Mouse (Mus musculus): ENCODE measurements around the gene Mrpl20. TPM values are rescaled to one million over a fixed set of nuclear protein-coding genes. Genes with fewer than 3 reads are reported as not detected.

Gene Mrpl20
- polyA plus RNA-seq, 1 experiment from 2014 or later = 275 TPM

DNA sequence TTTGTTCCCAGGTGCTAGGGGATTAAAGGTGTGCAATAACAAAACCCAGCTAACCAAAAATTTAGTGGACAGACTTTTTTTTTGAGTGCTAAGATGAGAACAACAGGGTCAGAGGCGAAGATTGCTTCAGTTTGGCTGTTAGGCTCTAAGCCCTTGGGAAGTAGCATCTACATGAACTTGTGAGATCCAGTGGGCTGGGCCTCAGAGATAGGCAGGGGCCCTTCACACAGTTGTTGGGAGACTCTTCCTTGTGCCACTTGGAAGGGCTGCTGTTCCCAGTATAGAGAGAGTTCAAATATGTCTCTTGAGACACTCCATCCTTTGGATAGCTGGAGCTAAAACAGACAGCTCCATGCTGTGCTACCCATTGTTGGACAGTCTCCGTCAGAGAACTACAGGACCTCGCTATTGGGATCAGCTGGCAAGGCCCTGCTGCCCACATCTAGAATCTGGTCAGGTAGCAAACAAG lies 12.6 kb upstream of the Mrpl20 start, which contains the start of gene Ankrd65:
Gene Ankrd65 (plus strand): TSS at position 419 of the 469 bp plus-strand sequence.
- Histone ChIP-seq H3K9me3 (ENCODE audit: control insufficient read depth, low read length) (no peaks in the 10 kb centered on the region), H3K4me1 (ENCODE audit: control insufficient read depth, insufficient read depth, low read length) (no peaks in the 10 kb centered on the region), H3K9ac (replicated peaks; ENCODE audit: low read depth, low read length) (no peak within 1 kb of the TSS), H3K4me2 (ENCODE audit: low read depth, low read length) (no peak within 1 kb of the TSS), H3K4me3 (ENCODE audit: low read depth, low read length) (no peak within 1 kb of the TSS), H3K27ac (ENCODE audit: low read depth, low read length) (no peak within 1 kb of the TSS), H3K36me3 (ENCODE audit: control insufficient read depth, insufficient read depth, low read length) (no peaks in the 10 kb centered on the region), H3K27me3 (ENCODE audit: control insufficient read depth, insufficient read depth, low read length) (no peaks in the 10 kb centered on the region)
- ATAC-seq (ENCODE audit: low read depth) = no peak
- WGBS = 78% methylated on average over 3 of the region's 3 CpGs

DNA sequence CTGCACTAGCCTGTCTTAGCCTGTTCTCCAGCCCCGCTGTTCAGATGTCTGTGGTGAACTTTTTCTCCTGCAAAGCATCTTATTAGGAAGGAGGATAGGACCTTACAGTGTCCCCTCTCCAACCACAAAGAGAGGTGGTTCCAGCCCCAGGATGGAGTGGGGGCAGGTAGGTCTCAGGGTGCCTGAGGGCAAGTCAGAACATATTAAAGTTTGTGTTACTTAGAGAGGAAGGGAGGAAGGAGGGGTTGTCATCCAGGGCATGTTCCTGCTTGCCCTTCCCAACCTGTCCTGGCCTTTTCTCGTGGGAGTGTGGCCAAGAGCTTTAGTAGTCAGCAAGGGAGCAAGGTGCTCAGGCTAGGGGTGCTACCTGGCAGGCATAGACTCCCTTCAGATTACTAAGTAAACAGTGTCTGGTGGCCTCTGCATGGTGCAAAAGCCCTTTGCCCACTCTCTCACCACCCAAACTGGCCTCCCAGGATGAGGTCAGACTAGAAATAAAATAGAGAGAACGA lies 12.0 kb upstream of the Mrpl20 start:
- Histone ChIP-seq H3K4me1 (ENCODE audit: control insufficient read depth, insufficient read depth, low read length) (no peaks in the 10 kb centered on the region), H3K36me3 (ENCODE audit: control insufficient read depth, insufficient read depth, low read length) (no peaks in the 10 kb centered on the region), H3K27me3 (ENCODE audit: control insufficient read depth, insufficient read depth, low read length) (no peaks in the 10 kb centered on the region), H3K9me3 (ENCODE audit: control insufficient read depth, low read length) (no peaks in the 10 kb centered on the region), H3K4me3 (ENCODE audit: low read depth, low read length) (no peak overlapping the region), H3K9ac (replicated peaks; ENCODE audit: low read depth, low read length) (no peak overlapping the region), H3K4me2 (ENCODE audit: low read depth, low read length) (no peak overlapping the region), H3K27ac (ENCODE audit: low read depth, low read length) (no peak overlapping the region)
- ATAC-seq (ENCODE audit: low read depth) = no peak
- 79% methylated on average over 3 of the region's 3 CpGs for whole genome bisulfite sequencing

DNA sequence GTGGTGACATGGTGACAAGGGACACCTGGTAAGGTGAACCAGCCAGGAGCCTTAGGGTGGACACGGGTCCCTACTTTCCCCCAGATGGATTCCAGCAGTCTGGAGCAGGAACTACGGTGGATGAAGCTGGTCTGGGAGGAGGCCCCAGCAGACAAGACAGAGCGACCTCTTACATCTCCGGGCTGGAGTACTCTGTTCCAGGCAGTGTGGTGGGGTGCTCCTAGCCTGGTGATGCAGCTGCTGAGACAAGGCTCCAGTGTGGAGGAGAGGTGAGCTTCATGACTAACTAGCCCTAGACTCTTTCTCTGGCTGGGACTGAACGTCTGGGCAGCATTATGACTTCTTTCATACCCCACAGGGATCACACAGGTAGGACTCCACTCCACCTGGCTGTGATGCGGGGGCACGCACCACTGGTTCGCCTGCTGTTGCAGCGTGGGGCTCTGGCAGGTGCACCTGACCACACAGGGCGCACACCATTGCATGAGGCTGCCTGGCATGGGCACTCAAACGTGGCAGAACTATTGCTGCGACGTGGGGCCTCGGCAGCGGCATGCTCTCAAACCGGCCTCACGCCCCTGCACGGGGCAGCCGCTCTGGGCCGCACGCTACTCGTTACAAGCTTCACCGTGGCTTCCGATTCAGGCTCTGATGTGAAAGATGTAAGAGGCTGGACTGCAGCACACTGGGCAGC lies 11.3 kb upstream of the Mrpl20 start:
- Histone ChIP-seq H3K4me2 (ENCODE audit: low read depth, low read length) (no peak overlapping the region), H3K36me3 (ENCODE audit: control insufficient read depth, insufficient read depth, low read length) (no peaks in the 10 kb centered on the region), H3K4me1 (ENCODE audit: control insufficient read depth, insufficient read depth, low read length) (no peaks in the 10 kb centered on the region), H3K4me3 (ENCODE audit: low read depth, low read length) (no peak overlapping the region), H3K9ac (replicated peaks; ENCODE audit: low read depth, low read length) (no peak overlapping the region), H3K27me3 (ENCODE audit: control insufficient read depth, insufficient read depth, low read length) (no peaks in the 10 kb centered on the region), H3K27ac (ENCODE audit: low read depth, low read length) (no peak overlapping the region), H3K9me3 (ENCODE audit: control insufficient read depth, low read length) (no peaks in the 10 kb centered on the region)
- ATAC-seq (ENCODE audit: low read depth) = no peak
- WGBS = 74% methylated on average over 24 of the region's 24 CpGs

GRCm38 (mm10) chr4:155793730-155794129 lies 8.9 kb upstream of the Mrpl20 start:
- H3K4me2 ChIP-seq (ENCODE audit: low read depth, low read length) = no peak overlapping the region
- no peaks in the 10 kb centered on the region for H3K27me3 ChIP-seq (ENCODE audit: control insufficient read depth, insufficient read depth, low read length)
- no peak overlapping the region for H3K4me3 ChIP-seq (ENCODE audit: low read depth, low read length)
- no peak overlapping the region for H3K27ac ChIP-seq (ENCODE audit: low read depth, low read length)
- no peaks in the 10 kb centered on the region for H3K9me3 ChIP-seq (ENCODE audit: control insufficient read depth, low read length)
- WGBS = 86% methylated on average over 2 of the region's 2 CpGs
- no peak overlapping the region for H3K9ac ChIP-seq (replicated peaks; ENCODE audit: low read depth, low read length)
- H3K4me1 ChIP-seq (ENCODE audit: control insufficient read depth, insufficient read depth, low read length) = no peaks in the 10 kb centered on the region
- H3K36me3 ChIP-seq (ENCODE audit: control insufficient read depth, insufficient read depth, low read length) = no peaks in the 10 kb centered on the region
- ATAC-seq (ENCODE audit: low read depth) = no peak

GRCm38 (mm10) chr4:155802075-155802474 lies 603 bp upstream of the Mrpl20 start:
- Histone ChIP-seq H3K4me1 (ENCODE audit: control insufficient read depth, insufficient read depth, low read length) (peaks cover 14% of the 10 kb centered on the region), H3K27me3 (ENCODE audit: control insufficient read depth, insufficient read depth, low read length) (no peaks in the 10 kb centered on the region), H3K36me3 (ENCODE audit: control insufficient read depth, insufficient read depth, low read length) (no peaks in the 10 kb centered on the region), H3K4me2 (ENCODE audit: low read depth, low read length) (no peak overlapping the region), H3K27ac (ENCODE audit: low read depth, low read length) (no peak overlapping the region), H3K9me3 (ENCODE audit: control insufficient read depth, low read length) (no peaks in the 10 kb centered on the region), H3K4me3 (ENCODE audit: low read depth, low read length) (no peak overlapping the region), H3K9ac (replicated peaks; ENCODE audit: low read depth, low read length) (no peak overlapping the region)
- 100% methylated on average over 1 of the region's 1 CpGs for WGBS
- no peak for ATAC-seq (ENCODE audit: low read depth)

GRCm38 (mm10) chr4:155803340-155804041 lies 813 bp downstream of the Mrpl20 start:
- Histone ChIP-seq H3K27ac (ENCODE audit: low read depth, low read length) (peak overlapping the region; percentile 48), H3K4me2 (ENCODE audit: low read depth, low read length) (peak overlapping the region; percentile 81), H3K9ac (replicated peaks; ENCODE audit: low read depth, low read length) (peak overlapping the region; percentile 83), H3K36me3 (ENCODE audit: control insufficient read depth, insufficient read depth, low read length) (peaks cover 12% of the 10 kb centered on the region), H3K4me3 (ENCODE audit: low read depth, low read length) (peak overlapping the region; percentile 89), H3K4me1 (ENCODE audit: control insufficient read depth, insufficient read depth, low read length) (peaks cover 14% of the 10 kb centered on the region), H3K27me3 (ENCODE audit: control insufficient read depth, insufficient read depth, low read length) (no peaks in the 10 kb centered on the region), H3K9me3 (ENCODE audit: control insufficient read depth, low read length) (no peaks in the 10 kb centered on the region)
- WGBS = under 1% methylated on average over 58 of the region's 58 CpGs
- peak; percentile 98 for ATAC-seq (ENCODE audit: low read depth)

GRCm38 (mm10) chr4:155807841-155808240 lies 5.2 kb downstream of the Mrpl20 start:
- Histone ChIP-seq H3K27me3 (ENCODE audit: control insufficient read depth, insufficient read depth, low read length) (no peaks in the 10 kb centered on the region), H3K4me3 (ENCODE audit: low read depth, low read length) (no peak overlapping the region), H3K27ac (ENCODE audit: low read depth, low read length) (no peak overlapping the region), H3K4me1 (ENCODE audit: control insufficient read depth, insufficient read depth, low read length) (peaks cover 16% of the 10 kb centered on the region), H3K9me3 (ENCODE audit: control insufficient read depth, low read length) (no peaks in the 10 kb centered on the region), H3K9ac (replicated peaks; ENCODE audit: low read depth, low read length) (no peak overlapping the region), H3K4me2 (ENCODE audit: low read depth, low read length) (no peak overlapping the region), H3K36me3 (ENCODE audit: control insufficient read depth, insufficient read depth, low read length) (peaks cover 27% of the 10 kb centered on the region)
- ATAC-seq (ENCODE audit: low read depth) = no peak
- 94% methylated on average over 3 of the region's 3 CpGs for WGBS

- Histone ChIP-seq H3K4me2 (ENCODE audit: low read depth, low read length) (peak within 1 kb of the TSS; percentile 96), H3K27ac (ENCODE audit: low read depth, low read length) (peak within 1 kb of the TSS; percentile 89), H3K36me3 (ENCODE audit: control insufficient read depth, insufficient read depth, low read length) (peaks cover 51% of the 10 kb centered on the region), H3K4me3 (ENCODE audit: low read depth, low read length) (peak within 1 kb of the TSS; percentile 99), H3K27me3 (ENCODE audit: control insufficient read depth, insufficient read depth, low read length) (no peaks in the 10 kb centered on the region), H3K9me3 (ENCODE audit: control insufficient read depth, low read length) (no peaks in the 10 kb centered on the region), H3K9ac (replicated peaks; ENCODE audit: low read depth, low read length) (peak within 1 kb of the TSS; percentile 99), H3K4me1 (ENCODE audit: control insufficient read depth, insufficient read depth, low read length) (peaks cover 19% of the 10 kb centered on the region)
- WGBS = under 1% methylated on average over 60 of the region's 60 CpGs
- ATAC-seq (ENCODE audit: low read depth) = peak; percentile 99
Observed at GRCm38 (mm10) chr4:155811929-155812664, 9.4 kb downstream of the Mrpl20 start, which contains the start of gene Ccnl2. TSS of gene Ccnl2 (plus strand) at chr4:155812489.

Measured in neural tube, embryonic 14.5 days (tissue).